Mouse (Mus musculus) ES-E14 (cell line): ENCODE measurements around the gene Rnf31.

Experiments used
- HCFC1 ChIP-seq: IDR thresholded peaks from 2 replicates; pipeline ENCODE4 v1.6.1; 2012; ENCODE audit warnings: low read length, inconsistent platforms, borderline replicate concordance; ENCODE audit not compliant: insufficient read depth
- ZNF384 ChIP-seq: IDR thresholded peaks from 2 replicates; pipeline ENCODE4 v1.6.1; 2012; ENCODE audit warnings: low read depth, low read length, inconsistent platforms

GRCm38 (mm10) chr14:55604823-55605222, 13.3 kb downstream of the Rnf31 start:
- TF ChIP-seq ZNF384 (no peak), HCFC1 (no peak)
